Mouse (Mus musculus): ENCODE measurements around the gene Cyb561a3. TPM values are rescaled to one million over a fixed set of nuclear protein-coding genes. Genes with fewer than 3 reads are reported as not detected.

Gene Cyb561a3
- polyA plus RNA-seq, 1 experiment, result 31.6 TPM

GRCm38 (mm10) chr19:10560108-10560507, 16.9 kb upstream of the Cyb561a3 start:
- Histone ChIP-seq H3K27ac (ENCODE audit: insufficient read depth, low read depth, low read length) (no peak overlapping the region), H3K27me3 (ENCODE audit: control insufficient read depth, insufficient read depth, low read length) (0 out of 2 replicates have a peak, but pooled peaks cover 2% of the 10 kb centered on the region), H3K4me1 (ENCODE audit: control insufficient read depth, insufficient read depth, insufficient read length, low read length) (peaks cover 6% of the 10 kb centered on the region; the same call in 1 of the 2 replicates), H3K4me3 (ENCODE audit: low read depth, low read length) (no peak overlapping the region), H3K36me3 (ENCODE audit: control insufficient read depth, insufficient read depth, low read length) (no peaks in the 10 kb centered on the region)
- TF ChIP-seq POLR2A (IDR thresholded peaks at IDR 0.05; ENCODE audit: low read depth, low read length) (no peak), CTCF (IDR thresholded peaks at IDR 0.05; ENCODE audit: extremely low read depth, insufficient read length, insufficient replicate concordance, low read depth, low read length) (no peak)
- WGBS, result 51% methylated on average over 5 of the region's 5 CpGs

GRCm38 (mm10) chr19:10561558-10562314, 15.2 kb upstream of the Cyb561a3 start:
- Histone ChIP-seq H3K27me3 (ENCODE audit: control insufficient read depth, insufficient read depth, low read length) (0 out of 2 replicates have a peak, but pooled peaks cover 3% of the 10 kb centered on the region), H3K36me3 (ENCODE audit: control insufficient read depth, insufficient read depth, low read length) (no peaks in the 10 kb centered on the region), H3K27ac (ENCODE audit: insufficient read depth, low read depth, low read length) (0 out of 2 replicates have a peak overlapping the region, but pooled peaks have one; percentile 4), H3K4me1 (ENCODE audit: control insufficient read depth, insufficient read depth, insufficient read length, low read length) (no peaks in the 10 kb centered on the region), H3K4me3 (ENCODE audit: low read depth, low read length) (no peak overlapping the region)
- WGBS, result 56% methylated on average over 6 of the region's 6 CpGs
- TF ChIP-seq POLR2A (IDR thresholded peaks at IDR 0.05; ENCODE audit: low read depth, low read length) (no peak), CTCF (IDR thresholded peaks at IDR 0.05; ENCODE audit: extremely low read depth, insufficient read length, insufficient replicate concordance, low read depth, low read length) (no peak)

GRCm38 (mm10) chr19:10562351-10562750, 14.6 kb upstream of the Cyb561a3 start:
- WGBS, result 70% methylated on average over 5 of the region's 5 CpGs
- Histone ChIP-seq H3K36me3 (ENCODE audit: control insufficient read depth, insufficient read depth, low read length) (no peaks in the 10 kb centered on the region), H3K4me1 (ENCODE audit: control insufficient read depth, insufficient read depth, insufficient read length, low read length) (no peaks in the 10 kb centered on the region), H3K4me3 (ENCODE audit: low read depth, low read length) (no peak overlapping the region), H3K27ac (ENCODE audit: insufficient read depth, low read depth, low read length) (no peak overlapping the region), H3K27me3 (ENCODE audit: control insufficient read depth, insufficient read depth, low read length) (0 out of 2 replicates have a peak, but pooled peaks cover 3% of the 10 kb centered on the region)
- TF ChIP-seq POLR2A (IDR thresholded peaks at IDR 0.05; ENCODE audit: low read depth, low read length) (no peak), CTCF (IDR thresholded peaks at IDR 0.05; ENCODE audit: extremely low read depth, insufficient read length, insufficient replicate concordance, low read depth, low read length) (no peak)

- H3K4me1 ChIP-seq (ENCODE audit: control insufficient read depth, insufficient read depth, insufficient read length, low read length), result no peaks in the 10 kb centered on the region
- no peak overlapping the region for H3K27ac ChIP-seq (ENCODE audit: insufficient read depth, low read depth, low read length)
Observed at GRCm38 (mm10) chr19:10564278-10564677, 12.7 kb upstream of the Cyb561a3 start.

GRCm38 (mm10) chr19:10565217-10565616, 11.8 kb upstream of the Cyb561a3 start:
- no peaks in the 10 kb centered on the region for H3K36me3 ChIP-seq (ENCODE audit: control insufficient read depth, insufficient read depth, low read length)
- 0 out of 2 replicates have a peak, but pooled peaks cover 3% of the 10 kb centered on the region for H3K27me3 ChIP-seq (ENCODE audit: control insufficient read depth, insufficient read depth, low read length)
- no peaks in the 10 kb centered on the region for H3K4me1 ChIP-seq (ENCODE audit: control insufficient read depth, insufficient read depth, insufficient read length, low read length)
- no peak overlapping the region for H3K4me3 ChIP-seq (ENCODE audit: low read depth, low read length)
- no peak overlapping the region for H3K27ac ChIP-seq (ENCODE audit: insufficient read depth, low read depth, low read length)
- WGBS, result 46% methylated on average over 4 of the region's 4 CpGs
- TF ChIP-seq POLR2A (IDR thresholded peaks at IDR 0.05; ENCODE audit: low read depth, low read length) (no peak), CTCF (IDR thresholded peaks at IDR 0.05; ENCODE audit: extremely low read depth, insufficient read length, insufficient replicate concordance, low read depth, low read length) (no peak)

More at GRCm38 (mm10) chr19:10564278-10564677, 12.7 kb upstream of the Cyb561a3 start:
- Histone ChIP-seq H3K27me3 (ENCODE audit: control insufficient read depth, insufficient read depth, low read length) (0 out of 2 replicates have a peak, but pooled peaks cover 3% of the 10 kb centered on the region), H3K4me3 (ENCODE audit: low read depth, low read length) (no peak overlapping the region), H3K36me3 (ENCODE audit: control insufficient read depth, insufficient read depth, low read length) (no peaks in the 10 kb centered on the region)
- WGBS, result 75% methylated on average over 6 of the region's 6 CpGs
- no peak for TF ChIP-seq CTCF (IDR thresholded peaks at IDR 0.05; ENCODE audit: extremely low read depth, insufficient read length, insufficient replicate concordance, low read depth, low read length)
- TF ChIP-seq POLR2A (IDR thresholded peaks at IDR 0.05; ENCODE audit: low read depth, low read length), result no peak

GRCm38 (mm10) chr19:10569627-10570026, 7.3 kb upstream of the Cyb561a3 start:
- Histone ChIP-seq H3K4me1 (ENCODE audit: control insufficient read depth, insufficient read depth, insufficient read length, low read length) (0 out of 2 replicates have a peak, but pooled peaks cover 2% of the 10 kb centered on the region), H3K36me3 (ENCODE audit: control insufficient read depth, insufficient read depth, low read length) (peaks cover 6% of the 10 kb centered on the region; the same call in 1 of the 2 replicates), H3K4me3 (ENCODE audit: low read depth, low read length) (no peak overlapping the region), H3K27me3 (ENCODE audit: control insufficient read depth, insufficient read depth, low read length) (0 out of 2 replicates have a peak, but pooled peaks cover 3% of the 10 kb centered on the region), H3K27ac (ENCODE audit: insufficient read depth, low read depth, low read length) (no peak overlapping the region)
- WGBS, result 92% methylated on average over 6 of the region's 6 CpGs
- TF ChIP-seq POLR2A (IDR thresholded peaks at IDR 0.05; ENCODE audit: low read depth, low read length), result no peak
- no peak for TF ChIP-seq CTCF (IDR thresholded peaks at IDR 0.05; ENCODE audit: extremely low read depth, insufficient read length, insufficient replicate concordance, low read depth, low read length)

- Histone ChIP-seq H3K27ac (ENCODE audit: insufficient read depth, low read depth, low read length) (no peak overlapping the region), H3K27me3 (ENCODE audit: control insufficient read depth, insufficient read depth, low read length) (no peaks in the 10 kb centered on the region), H3K4me1 (ENCODE audit: control insufficient read depth, insufficient read depth, insufficient read length, low read length) (peaks cover under 1% of the 10 kb centered on the region; the same call in 1 of the 2 replicates), H3K36me3 (ENCODE audit: control insufficient read depth, insufficient read depth, low read length) (peaks cover 10% of the 10 kb centered on the region), H3K4me3 (ENCODE audit: low read depth, low read length) (no peak overlapping the region)
- WGBS, result 82% methylated on average over 3 of the region's 3 CpGs
- no peak for TF ChIP-seq CTCF (IDR thresholded peaks at IDR 0.05; ENCODE audit: extremely low read depth, insufficient read length, insufficient replicate concordance, low read depth, low read length)
- no peak for TF ChIP-seq POLR2A (IDR thresholded peaks at IDR 0.05; ENCODE audit: low read depth, low read length)
Observed at GRCm38 (mm10) chr19:10580102-10580501, 3.1 kb downstream of the Cyb561a3 start.

All from small intestine, adult 2 months (tissue).